Mouse (Mus musculus) limb, embryonic 15.5 days (tissue): ENCODE results near the gene Tpt1. TPM values are rescaled to one million over a fixed set of nuclear protein-coding genes. Genes with fewer than 3 reads are reported as not detected.

Source experiments
- ATAC-seq: fragments of 200-750 bp; cut with Nextera tagmentation; 2 replicates; pipeline ENCODE4 v1.8.0; 2017; ENCODE audit warnings: low read depth, moderate TSS enrichment; ENCODE audit not compliant: insufficient number of reproducible peaks, low FRiP score, low TSS enrichment
- H3K27ac ChIP-seq: fragments of 300-500 bp; sonication (generic); 2 replicates; pipeline ENCODE4 v1.5.1; 2015; ENCODE audit warnings: moderate library complexity, mild to moderate bottlenecking, inconsistent platforms
- H3K27me3 ChIP-seq: fragments of 300-500 bp; sonication (generic); 2 replicates; pipeline ENCODE4 v1.6.1; 2015; ENCODE audit warnings: inconsistent platforms
- H3K36me3 ChIP-seq: fragments of 300-500 bp; sonication (generic); 2 replicates; pipeline ENCODE4 v1.6.1; 2015; ENCODE audit warnings: inconsistent platforms
- H3K4me1 ChIP-seq: fragments of 300-500 bp; sonication (generic); 2 replicates; pipeline ENCODE4 v1.6.1; 2015; ENCODE audit warnings: inconsistent platforms
- H3K4me2 ChIP-seq: fragments of 300-500 bp; sonication (generic); 2 replicates; pipeline ENCODE4 v1.6.1; 2015; ENCODE audit warnings: mild to moderate bottlenecking, inconsistent platforms
- H3K4me3 ChIP-seq: fragments of 300-500 bp; sonication (generic); 2 replicates; pipeline ENCODE4 v1.5.1; 2015; ENCODE audit warnings: mild to moderate bottlenecking, inconsistent platforms
- H3K9ac ChIP-seq: fragments of 300-500 bp; sonication (generic); 2 replicates; pipeline ENCODE4 v1.6.1; 2015; ENCODE audit warnings: inconsistent platforms
- H3K9me3 ChIP-seq: fragments of 300-500 bp; sonication (generic); 2 replicates; pipeline ENCODE4 v1.6.1; 2016; ENCODE audit warnings: inconsistent platforms
- WGBS: fragments of 180-500 bp; shearing (Covaris S2); methylation state at CpG from one replicate; pipeline ENCODE4 v1.1.7; 2015; 5-methylcytosine and 5-hydroxymethylcytosine counted together
- polyA plus RNA-seq: library from polyadenylated mRNA; unstranded; fragments of >200 nt; fragmentation: Nextera tagmentation; extraction: Ambion mirVana; gene quantifications from 2 replicates; pipeline ENCODE4 v1.2.1, GENCODE M21; 2015

The Tpt1 gene
- 944 and 1,088 TPM in 2 replicates for polyA plus RNA-seq

- Histone ChIP-seq H3K36me3 (peaks cover 34% of the 10 kb centered on the region), H3K9ac (peak within 1 kb of the TSS; percentile 92), H3K9me3 (no peaks in the 10 kb centered on the region), H3K27ac (peak within 1 kb of the TSS; percentile 98), H3K4me3 (peak within 1 kb of the TSS; percentile 73), H3K4me1 (peaks cover 12% of the 10 kb centered on the region), H3K27me3 (no peaks in the 10 kb centered on the region), H3K4me2 (peak within 1 kb of the TSS; percentile 56)
- peak; percentile 98 for ATAC-seq
- under 1% methylated on average over 92 of the region's 108 CpGs for WGBS
Observed at GRCm38 (mm10) chr14:75844867-75845697, at the start of gene Tpt1. Tpt1 (plus strand) TSS chr14:75845093.

- H3K27ac ChIP-seq: no peak overlapping the region
- WGBS: 81% methylated on average over 4 of the region's 4 CpGs
- no peaks in the 10 kb centered on the region for H3K4me1 ChIP-seq
- ATAC-seq: no peak
- H3K4me3 ChIP-seq: no peak overlapping the region
- H3K36me3 ChIP-seq: no peaks in the 10 kb centered on the region
- no peaks in the 10 kb centered on the region for H3K9me3 ChIP-seq
- H3K9ac ChIP-seq: no peak overlapping the region
- no peaks in the 10 kb centered on the region for H3K27me3 ChIP-seq
- no peak overlapping the region for H3K4me2 ChIP-seq
Observed at GRCm38 (mm10) chr14:75795918-75796317, 49.0 kb upstream of the Tpt1 start.

DNA sequence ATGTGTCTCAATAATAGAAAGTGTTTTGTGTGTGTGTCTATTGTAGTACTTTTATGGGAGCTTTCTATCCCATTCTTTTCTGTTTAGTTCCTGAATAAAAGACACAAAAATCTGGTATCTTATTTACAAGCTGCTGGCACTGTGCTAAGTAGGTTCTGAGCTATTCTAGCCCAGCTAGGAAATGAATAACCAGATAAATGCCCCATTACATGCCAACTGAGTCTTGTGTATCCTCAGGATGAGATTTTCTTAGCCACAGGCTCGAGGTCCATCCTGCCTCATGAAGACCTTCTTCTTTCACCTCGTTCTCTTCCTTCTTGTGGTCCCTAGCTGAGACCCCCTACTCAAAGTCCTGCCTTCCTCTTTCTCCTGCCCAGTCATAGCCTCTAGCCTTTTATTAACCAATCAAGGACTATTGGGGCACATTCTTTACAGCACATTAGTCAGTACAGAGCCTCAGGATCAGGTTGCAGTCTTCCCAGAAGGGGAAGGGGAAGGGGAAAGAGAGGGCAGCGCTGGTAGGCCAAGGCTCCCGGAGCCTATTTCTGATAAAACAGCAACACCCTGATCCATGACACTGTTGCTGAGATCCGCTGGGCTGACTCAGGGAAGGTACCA is 47.0 kb upstream of the Tpt1 start:
- Histone ChIP-seq H3K4me1 (no peaks in the 10 kb centered on the region), H3K9me3 (no peaks in the 10 kb centered on the region), H3K4me2 (no peak overlapping the region), H3K36me3 (no peaks in the 10 kb centered on the region), H3K27ac (no peak overlapping the region), H3K9ac (no peak overlapping the region), H3K4me3 (no peak overlapping the region), H3K27me3 (no peaks in the 10 kb centered on the region)
- ATAC-seq: no peak
- WGBS: 24% methylated on average over 5 of the region's 5 CpGs

DNA sequence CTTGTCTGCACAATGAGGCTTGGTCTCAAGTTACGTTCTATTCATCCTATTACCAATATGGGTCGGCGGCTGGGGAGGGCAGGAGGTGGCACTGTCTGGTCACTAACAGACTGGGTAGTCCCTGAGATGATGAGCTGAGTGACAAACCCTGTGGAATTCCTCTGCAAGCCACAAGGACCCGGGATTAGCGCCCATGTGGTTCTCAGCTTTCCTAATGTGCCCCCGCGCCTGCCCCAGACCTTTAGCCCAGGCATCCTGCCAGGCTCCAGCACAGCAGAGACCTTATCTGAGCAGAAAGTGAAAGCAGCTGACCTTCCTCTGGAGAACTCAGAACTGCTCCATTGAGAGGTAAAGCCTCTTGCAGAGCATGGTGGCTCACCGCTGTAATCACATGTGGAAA is 37.1 kb upstream of the Tpt1 start:
- Histone ChIP-seq H3K27me3 (no peaks in the 10 kb centered on the region), H3K9ac (no peak overlapping the region), H3K4me2 (no peak overlapping the region), H3K4me1 (no peaks in the 10 kb centered on the region), H3K27ac (no peak overlapping the region), H3K9me3 (no peaks in the 10 kb centered on the region), H3K4me3 (no peak overlapping the region), H3K36me3 (no peaks in the 10 kb centered on the region)
- no peak for ATAC-seq
- 63% methylated on average over 8 of the region's 8 CpGs for WGBS

DNA sequence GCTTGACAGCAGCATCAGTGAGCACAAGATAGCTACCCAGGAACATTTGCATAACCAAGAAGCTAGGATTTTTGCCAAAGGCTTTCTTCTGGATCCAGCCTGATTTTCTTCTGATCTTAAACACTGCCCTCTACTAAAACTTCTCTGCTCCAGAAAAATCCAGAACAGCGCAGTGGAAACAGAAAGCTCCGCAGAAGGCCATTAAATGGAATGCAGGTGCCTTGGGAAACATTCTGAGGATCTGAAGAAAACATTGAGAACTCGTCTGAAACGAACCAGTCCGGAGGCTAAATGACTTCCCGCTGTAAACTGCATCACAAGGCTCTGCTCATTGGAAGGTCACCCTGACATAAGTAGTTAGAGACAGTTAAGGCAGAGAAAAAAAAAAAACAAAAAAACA is 35.0 kb upstream of the Tpt1 start:
- no peak overlapping the region for H3K4me3 ChIP-seq
- H3K4me1 ChIP-seq: no peaks in the 10 kb centered on the region
- ATAC-seq: no peak
- WGBS: 43% methylated on average over 6 of the region's 6 CpGs
- H3K4me2 ChIP-seq: no peak overlapping the region
- H3K27me3 ChIP-seq: no peaks in the 10 kb centered on the region
- H3K9ac ChIP-seq: no peak overlapping the region
- no peaks in the 10 kb centered on the region for H3K9me3 ChIP-seq
- H3K36me3 ChIP-seq: no peaks in the 10 kb centered on the region
- H3K27ac ChIP-seq: no peak overlapping the region

- WGBS: 79% methylated on average over 2 of the region's 2 CpGs
- H3K9me3 ChIP-seq: no peaks in the 10 kb centered on the region
- no peaks in the 10 kb centered on the region for H3K4me1 ChIP-seq
- H3K36me3 ChIP-seq: no peaks in the 10 kb centered on the region
- no peak overlapping the region for H3K4me2 ChIP-seq
- H3K27me3 ChIP-seq: no peaks in the 10 kb centered on the region
- ATAC-seq: no peak
- no peak overlapping the region for H3K27ac ChIP-seq
- no peak overlapping the region for H3K9ac ChIP-seq
- H3K4me3 ChIP-seq: no peak overlapping the region
Observed at GRCm38 (mm10) chr14:75818528-75818927, 26.4 kb upstream of the Tpt1 start.

DNA sequence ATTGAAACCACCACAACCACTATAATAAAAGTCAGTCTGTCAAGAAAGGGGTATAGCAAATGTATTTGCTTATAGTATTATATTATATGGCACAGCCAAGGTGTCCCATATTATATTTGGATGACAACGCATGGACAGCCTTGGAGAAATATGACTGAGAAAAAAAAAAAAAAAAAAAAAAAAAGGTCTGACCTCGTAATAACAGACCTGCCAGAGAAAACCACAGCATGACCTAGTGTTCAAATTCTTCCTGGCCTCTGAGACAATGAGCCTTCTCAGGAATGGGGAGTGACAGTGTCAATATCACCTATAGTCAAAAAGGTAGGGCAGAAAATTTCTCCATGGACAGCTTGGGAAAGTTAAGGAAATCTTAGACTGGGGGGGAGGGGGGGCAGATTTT is 25.6 kb upstream of the Tpt1 start:
- H3K4me2 ChIP-seq: no peak overlapping the region
- 78% methylated on average over 2 of the region's 2 CpGs for WGBS
- no peaks in the 10 kb centered on the region for H3K9me3 ChIP-seq
- no peak for ATAC-seq
- no peaks in the 10 kb centered on the region for H3K36me3 ChIP-seq
- H3K9ac ChIP-seq: no peak overlapping the region
- H3K4me3 ChIP-seq: no peak overlapping the region
- H3K27ac ChIP-seq: no peak overlapping the region
- H3K4me1 ChIP-seq: no peaks in the 10 kb centered on the region
- no peaks in the 10 kb centered on the region for H3K27me3 ChIP-seq

DNA sequence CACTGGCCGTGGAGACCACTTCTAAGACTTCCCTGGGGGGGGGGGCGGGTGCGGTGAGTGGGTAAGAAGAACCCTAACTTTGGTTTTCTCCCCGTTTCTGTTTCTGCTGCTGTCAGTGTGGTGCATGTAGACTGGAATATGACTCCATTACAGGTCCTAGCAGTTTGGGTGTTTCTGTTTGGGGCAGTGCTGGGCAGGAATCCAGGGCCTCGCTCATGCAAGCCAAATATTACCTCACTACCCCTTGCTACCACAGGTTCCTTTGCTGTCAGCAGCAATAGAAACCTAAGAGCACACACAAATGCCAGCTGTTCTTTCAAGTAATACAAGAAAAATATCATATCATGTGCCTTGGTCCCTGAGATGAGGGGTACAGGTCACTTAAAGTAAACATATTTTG is 24.9 kb upstream of the Tpt1 start:
- Histone ChIP-seq H3K9me3 (no peaks in the 10 kb centered on the region), H3K36me3 (no peaks in the 10 kb centered on the region), H3K4me1 (no peaks in the 10 kb centered on the region), H3K4me2 (no peak overlapping the region), H3K9ac (no peak overlapping the region), H3K27ac (no peak overlapping the region), H3K27me3 (no peaks in the 10 kb centered on the region), H3K4me3 (no peak overlapping the region)
- ATAC-seq: no peak
- 60% methylated on average over 5 of the region's 5 CpGs for WGBS

DNA sequence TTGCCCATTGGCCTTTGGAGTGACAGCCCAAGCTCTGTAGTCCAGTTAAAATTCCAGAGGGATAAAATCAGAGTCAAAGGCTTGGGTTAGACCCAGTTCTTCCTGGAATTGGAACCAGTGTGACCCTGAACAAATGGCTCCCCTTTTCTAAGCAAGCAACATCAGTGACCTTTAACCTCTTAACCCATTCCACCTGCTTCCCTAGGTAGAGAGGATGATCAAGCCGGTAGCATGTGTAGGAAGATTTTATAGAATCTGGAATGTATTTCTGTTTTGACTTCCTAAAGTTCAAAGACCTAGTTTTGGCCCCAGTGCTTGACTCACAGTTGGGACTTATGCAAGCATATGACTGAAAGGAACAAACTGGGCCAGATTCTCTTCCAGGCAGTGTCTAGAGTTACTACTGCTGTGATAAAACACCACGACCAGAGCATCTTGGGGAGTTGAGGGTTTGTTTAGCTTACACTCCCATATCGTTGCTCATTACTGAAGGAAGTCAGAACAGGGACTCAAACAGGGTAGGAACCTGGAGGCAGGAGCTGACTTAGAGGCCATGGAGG is 18.0 kb upstream of the Tpt1 start:
- Histone ChIP-seq H3K36me3 (no peaks in the 10 kb centered on the region), H3K9me3 (no peaks in the 10 kb centered on the region), H3K9ac (no peak overlapping the region), H3K4me3 (no peak overlapping the region), H3K4me1 (peaks cover 12% of the 10 kb centered on the region), H3K27me3 (0 out of 2 replicates have a peak, but pooled peaks cover 3% of the 10 kb centered on the region), H3K27ac (no peak overlapping the region), H3K4me2 (no peak overlapping the region)
- 49% methylated on average over 3 of the region's 3 CpGs for WGBS
- ATAC-seq: no peak

DNA sequence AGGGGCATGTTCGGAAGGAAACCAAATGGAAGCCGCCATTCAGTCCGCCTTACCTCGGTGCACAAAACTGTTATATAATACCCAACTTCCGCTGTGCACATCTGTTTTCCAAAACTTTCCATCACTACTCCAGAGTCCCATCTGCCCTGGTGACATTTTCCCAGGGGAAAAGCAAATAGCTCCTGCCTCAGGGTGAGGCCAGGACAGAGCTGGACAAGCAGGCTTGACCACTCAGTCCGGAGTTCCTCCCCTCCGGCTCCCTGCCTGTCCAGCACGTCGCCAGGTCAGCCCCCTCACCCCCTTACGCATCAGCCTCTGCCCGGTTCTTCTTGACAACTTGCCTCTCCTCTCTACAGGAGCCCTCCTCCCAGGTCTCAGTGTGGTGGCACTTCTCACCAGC is 16.7 kb upstream of the Tpt1 start:
- no peaks in the 10 kb centered on the region for H3K36me3 ChIP-seq
- no peak overlapping the region for H3K4me2 ChIP-seq
- peaks cover 15% of the 10 kb centered on the region for H3K4me1 ChIP-seq
- ATAC-seq: no peak
- no peak overlapping the region for H3K27ac ChIP-seq
- WGBS: 29% methylated on average over 11 of the region's 11 CpGs
- no peak overlapping the region for H3K9ac ChIP-seq
- H3K4me3 ChIP-seq: no peak overlapping the region
- H3K27me3 ChIP-seq: 0 out of 2 replicates have a peak, but pooled peaks cover 3% of the 10 kb centered on the region
- H3K9me3 ChIP-seq: no peaks in the 10 kb centered on the region

DNA sequence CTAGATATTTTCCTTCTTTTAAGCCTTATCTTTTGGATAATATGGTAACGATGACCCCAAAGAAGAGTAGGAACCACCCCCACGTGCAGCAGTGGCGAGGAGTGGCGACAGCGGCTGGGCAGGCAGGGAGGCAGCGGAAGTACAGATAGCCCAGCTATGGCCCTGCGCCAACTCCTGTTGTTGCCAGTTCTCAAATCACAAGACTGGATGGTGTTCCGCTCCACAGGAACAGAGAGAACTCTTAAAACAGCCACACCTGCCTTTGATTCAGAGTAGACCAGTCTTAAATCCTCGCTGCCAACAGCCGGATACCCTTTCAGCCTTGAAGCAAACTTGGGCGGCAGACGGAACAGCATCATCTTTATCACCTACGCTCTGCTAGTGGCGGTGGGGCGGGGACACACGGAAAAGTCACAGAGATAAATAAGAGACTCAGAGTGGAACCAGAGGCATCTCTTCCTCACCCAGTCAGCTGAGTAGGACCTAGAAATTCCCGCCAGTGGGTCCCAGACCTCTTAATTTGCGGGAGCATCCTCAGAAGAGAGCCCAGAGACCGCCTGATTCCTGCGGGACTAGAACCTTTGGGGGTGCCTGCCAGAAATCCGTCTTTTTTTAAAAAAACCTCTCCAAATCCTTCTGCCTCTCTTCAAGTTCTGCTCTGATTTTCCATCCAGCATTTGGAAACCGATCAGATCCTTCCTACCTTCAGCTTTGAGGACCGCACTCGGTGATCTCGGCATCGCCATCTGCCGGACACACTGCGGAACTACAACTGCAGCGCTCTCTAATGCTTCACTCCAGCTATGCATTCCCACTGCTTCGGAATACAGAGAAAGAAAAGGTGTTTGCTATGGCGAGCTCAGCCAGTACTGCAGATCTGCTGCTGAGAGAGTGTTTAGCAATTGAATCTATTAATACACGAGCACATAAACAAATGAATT is 15.8 kb upstream of the Tpt1 start:
- Histone ChIP-seq H3K9me3 (no peaks in the 10 kb centered on the region), H3K27me3 (0 out of 2 replicates have a peak, but pooled peaks cover 3% of the 10 kb centered on the region), H3K4me2 (peak overlapping the region; percentile 62), H3K36me3 (no peaks in the 10 kb centered on the region), H3K9ac (no peak overlapping the region), H3K27ac (no peak overlapping the region), H3K4me3 (peak overlapping the region; percentile 29), H3K4me1 (peaks cover 20% of the 10 kb centered on the region)
- 4% methylated on average over 32 of the region's 32 CpGs for WGBS
- ATAC-seq: no peak
